Mouse (Mus musculus) olfactory bulb, adult 2 months (tissue): ENCODE data around the gene Il18.

Source experiments
- CTCF ChIP-seq: fragments of 200-500 bp; IDR thresholded peaks from 2 replicates; pipeline ENCODE4 v1.5.1; 2012; ENCODE audit warnings: low read depth, mild to moderate bottlenecking, low read length, moderate library complexity; ENCODE audit not compliant: insufficient read depth
- POLR2A ChIP-seq: fragments of 200-500 bp; IDR thresholded peaks from 2 replicates; pipeline ENCODE4 v1.6.1; 2012; ENCODE audit warnings: mild to moderate bottlenecking, low read depth, low read length, moderate library complexity; ENCODE audit not compliant: insufficient read depth

- TF ChIP-seq CTCF = no peak
- TF ChIP-seq POLR2A = no peak
Measured at GRCm38 (mm10) chr9:50555094-50555446, 443 bp downstream of the Il18 start, which contains the start of gene Bco2.
